Mouse (Mus musculus): ENCODE measurements around the gene Dtnbp1. TPM values are rescaled to one million over a fixed set of nuclear protein-coding genes. Genes with fewer than 3 reads are reported as not detected.

The Dtnbp1 gene
- total and polyA plus RNA-seq, 2 experiments from 2014 or later = 115 to 139 TPM

- Histone ChIP-seq H3K4me3 (ENCODE audit: low read depth, low read length) (no peak overlapping the region), H3K27me3 (ENCODE audit: insufficient read depth, low read length) (no peaks in the 10 kb centered on the region; the same call in 1 of the 2 replicates), H3K4me1 (ENCODE audit: insufficient read depth, low read length) (no peaks in the 10 kb centered on the region), H3K27ac (ENCODE audit: low read depth, low read length) (no peak overlapping the region), H3K9me3 (ENCODE audit: low read length) (no peaks in the 10 kb centered on the region), H3K36me3 (ENCODE audit: insufficient read depth, low read length) (no peaks in the 10 kb centered on the region), H3K9ac (replicated peaks; ENCODE audit: low read length, poor library complexity, severe bottlenecking) (no peak overlapping the region), H3K4me2 (ENCODE audit: low read depth, low read length, poor library complexity, severe bottlenecking) (no peak overlapping the region)
- ATAC-seq (ENCODE audit: low FRiP score) = no peak
- 79% methylated on average over 7 of the region's 7 CpGs for WGBS
- no peak for DNase-seq (ENCODE audit: low spot score)
- TF ChIP-seq CTCF (IDR thresholded peaks at IDR 0.05) = no peak
Measured at GRCm38 (mm10) chr13:45034759-45035158, 32.8 kb upstream of the Dtnbp1 start.

GRCm38 (mm10) chr13:45033360-45033759 is 31.4 kb upstream of the Dtnbp1 start:
- no peaks in the 10 kb centered on the region for H3K36me3 ChIP-seq (ENCODE audit: insufficient read depth, low read length)
- H3K4me2 ChIP-seq (ENCODE audit: low read depth, low read length, poor library complexity, severe bottlenecking) = no peak overlapping the region
- 89% methylated on average over 10 of the region's 10 CpGs for WGBS
- H3K27ac ChIP-seq (ENCODE audit: low read depth, low read length) = no peak overlapping the region
- H3K4me1 ChIP-seq (ENCODE audit: insufficient read depth, low read length) = no peaks in the 10 kb centered on the region
- H3K27me3 ChIP-seq (ENCODE audit: insufficient read depth, low read length) = no peaks in the 10 kb centered on the region; the same call in 1 of the 2 replicates
- H3K9ac ChIP-seq (replicated peaks; ENCODE audit: low read length, poor library complexity, severe bottlenecking) = no peak overlapping the region
- DNase-seq (ENCODE audit: low spot score) (no peak), ATAC-seq (ENCODE audit: low FRiP score) (no peak)
- no peak for TF ChIP-seq CTCF (IDR thresholded peaks at IDR 0.05)
- no peak overlapping the region for H3K4me3 ChIP-seq (ENCODE audit: low read depth, low read length)
- H3K9me3 ChIP-seq (ENCODE audit: low read length) = no peaks in the 10 kb centered on the region

DNA sequence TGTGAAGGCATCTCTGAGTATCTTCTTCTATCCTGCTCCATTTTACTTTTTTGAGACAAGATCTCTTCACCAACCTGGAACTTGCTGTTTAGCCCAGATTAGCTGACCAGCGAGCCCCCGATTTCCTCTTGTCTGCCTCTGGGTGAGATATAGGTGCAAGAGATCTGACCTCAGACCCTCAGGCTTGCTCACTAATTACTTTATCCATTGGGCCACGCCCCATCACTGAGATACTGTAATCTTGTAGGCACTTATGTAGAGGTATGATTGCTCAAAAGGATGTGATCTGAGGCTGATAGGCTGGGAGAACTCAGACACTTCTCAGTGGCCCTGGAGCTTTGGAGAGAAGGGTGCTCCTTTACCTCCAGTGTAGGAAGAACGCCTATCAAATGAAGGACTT is 30.5 kb upstream of the Dtnbp1 start:
- no peaks in the 10 kb centered on the region for H3K9me3 ChIP-seq (ENCODE audit: low read length)
- H3K36me3 ChIP-seq (ENCODE audit: insufficient read depth, low read length) = no peaks in the 10 kb centered on the region
- H3K9ac ChIP-seq (replicated peaks; ENCODE audit: low read length, poor library complexity, severe bottlenecking) = no peak overlapping the region
- no peak overlapping the region for H3K27ac ChIP-seq (ENCODE audit: low read depth, low read length)
- DNase-seq (ENCODE audit: low spot score) (no peak), ATAC-seq (ENCODE audit: low FRiP score) (no peak)
- WGBS = 91% methylated on average over 4 of the region's 4 CpGs
- TF ChIP-seq CTCF (IDR thresholded peaks at IDR 0.05) = no peak
- no peaks in the 10 kb centered on the region; the same call in 1 of the 2 replicates for H3K27me3 ChIP-seq (ENCODE audit: insufficient read depth, low read length)
- H3K4me1 ChIP-seq (ENCODE audit: insufficient read depth, low read length) = no peaks in the 10 kb centered on the region
- H3K4me3 ChIP-seq (ENCODE audit: low read depth, low read length) = no peak overlapping the region
- no peak overlapping the region for H3K4me2 ChIP-seq (ENCODE audit: low read depth, low read length, poor library complexity, severe bottlenecking)

GRCm38 (mm10) chr13:45031748-45032147 is 29.8 kb upstream of the Dtnbp1 start:
- H3K9me3 ChIP-seq (ENCODE audit: low read length) = no peaks in the 10 kb centered on the region
- H3K4me2 ChIP-seq (ENCODE audit: low read depth, low read length, poor library complexity, severe bottlenecking) = no peak overlapping the region
- H3K4me1 ChIP-seq (ENCODE audit: insufficient read depth, low read length) = no peaks in the 10 kb centered on the region
- H3K27me3 ChIP-seq (ENCODE audit: insufficient read depth, low read length) = no peaks in the 10 kb centered on the region; the same call in 1 of the 2 replicates
- DNase-seq (ENCODE audit: low spot score) (no peak), ATAC-seq (ENCODE audit: low FRiP score) (no peak)
- no peaks in the 10 kb centered on the region for H3K36me3 ChIP-seq (ENCODE audit: insufficient read depth, low read length)
- H3K27ac ChIP-seq (ENCODE audit: low read depth, low read length) = no peak overlapping the region
- H3K9ac ChIP-seq (replicated peaks; ENCODE audit: low read length, poor library complexity, severe bottlenecking) = no peak overlapping the region
- no peak for TF ChIP-seq CTCF (IDR thresholded peaks at IDR 0.05)
- 68% methylated on average over 7 of the region's 7 CpGs for WGBS
- no peak overlapping the region for H3K4me3 ChIP-seq (ENCODE audit: low read depth, low read length)

GRCm38 (mm10) chr13:45031314-45031713 is 29.4 kb upstream of the Dtnbp1 start:
- no peaks in the 10 kb centered on the region; the same call in 1 of the 2 replicates for H3K27me3 ChIP-seq (ENCODE audit: insufficient read depth, low read length)
- no peak for TF ChIP-seq CTCF (IDR thresholded peaks at IDR 0.05)
- no peaks in the 10 kb centered on the region for H3K9me3 ChIP-seq (ENCODE audit: low read length)
- H3K9ac ChIP-seq (replicated peaks; ENCODE audit: low read length, poor library complexity, severe bottlenecking) = no peak overlapping the region
- no peak overlapping the region for H3K4me2 ChIP-seq (ENCODE audit: low read depth, low read length, poor library complexity, severe bottlenecking)
- no peaks in the 10 kb centered on the region for H3K36me3 ChIP-seq (ENCODE audit: insufficient read depth, low read length)
- no peak overlapping the region for H3K4me3 ChIP-seq (ENCODE audit: low read depth, low read length)
- 73% methylated on average over 10 of the region's 10 CpGs for WGBS
- no peak for ATAC-seq (ENCODE audit: low FRiP score)
- no peaks in the 10 kb centered on the region for H3K4me1 ChIP-seq (ENCODE audit: insufficient read depth, low read length)
- no peak overlapping the region for H3K27ac ChIP-seq (ENCODE audit: low read depth, low read length)
- DNase-seq (ENCODE audit: low spot score) = no peak

GRCm38 (mm10) chr13:45030830-45031229 is 28.9 kb upstream of the Dtnbp1 start:
- DNase-seq (ENCODE audit: low spot score) (peak; percentile 96), ATAC-seq (ENCODE audit: low FRiP score) (peak; percentile 23; the same call in 1 of the 2 replicates)
- H3K36me3 ChIP-seq (ENCODE audit: insufficient read depth, low read length) = no peaks in the 10 kb centered on the region
- WGBS = 14% methylated on average over 12 of the region's 12 CpGs
- no peaks in the 10 kb centered on the region for H3K4me1 ChIP-seq (ENCODE audit: insufficient read depth, low read length)
- H3K9me3 ChIP-seq (ENCODE audit: low read length) = no peaks in the 10 kb centered on the region
- H3K27me3 ChIP-seq (ENCODE audit: insufficient read depth, low read length) = no peaks in the 10 kb centered on the region; the same call in 1 of the 2 replicates
- no peak overlapping the region for H3K9ac ChIP-seq (replicated peaks; ENCODE audit: low read length, poor library complexity, severe bottlenecking)
- peak; percentile 100 for TF ChIP-seq CTCF (IDR thresholded peaks at IDR 0.05)
- no peak overlapping the region for H3K27ac ChIP-seq (ENCODE audit: low read depth, low read length)
- H3K4me2 ChIP-seq (ENCODE audit: low read depth, low read length, poor library complexity, severe bottlenecking) = no peak overlapping the region
- no peak overlapping the region for H3K4me3 ChIP-seq (ENCODE audit: low read depth, low read length)
